11 mouse cellular contexts compared by ENCODE assay signal in genomic region chr16:21389316-21389715, GRCm38 (mm10). TPM values are rescaled to one million over a fixed set of nuclear protein-coding genes. Genes with fewer than 3 reads are reported as not detected.
DNase-seq lines count a peak whose midpoint lies in the region; ATAC-seq and TF ChIP-seq lines count a peak whose summit lies in the region.
"Had no signal": no experiment of that assay in that cellular context is flagged by ENCODE, and none has a peak within 500 bp of the region (broad histone marks: within the 10 kb centered on the region; RNA-seq: fewer than 3 reads in every experiment).

No protein-coding gene starts in this region.

- peak overlapping the region; percentile 57 for H3K27ac ChIP-seq in midbrain, embryonic 10.5 days (replicated peaks)
- H3K27ac ChIP-seq in midbrain, embryonic 16.5 days (ENCODE audit: low read length): no peak overlapping the region
- H3K27ac ChIP-seq in embryonic facial prominence, embryonic 14.5 days (replicated peaks; ENCODE audit: low read depth, low read length): no peak overlapping the region
- peak overlapping the region; percentile 40; the same call in 1 of the 2 replicates for H3K27ac ChIP-seq in stomach, postnatal 0 days (replicated peaks)
- H3K27ac ChIP-seq: liver, embryonic 14.5 days; neural tube, embryonic 13.5 days; stomach, embryonic 15.5 days had no signal

- no peaks in the 10 kb centered on the region for H3K36me3 ChIP-seq in midbrain, embryonic 10.5 days
- no peaks in the 10 kb centered on the region for H3K36me3 ChIP-seq in midbrain, embryonic 16.5 days (ENCODE audit: control insufficient read depth, insufficient read depth, low read length)
- H3K36me3 ChIP-seq in embryonic facial prominence, embryonic 14.5 days (ENCODE audit: control insufficient read depth, insufficient read depth, low read length): no peaks in the 10 kb centered on the region
- no peaks in the 10 kb centered on the region for H3K36me3 ChIP-seq in stomach, postnatal 0 days (ENCODE audit: control insufficient read depth, insufficient read depth, low read length)
- H3K36me3 ChIP-seq: neural tube, embryonic 13.5 days; stomach, embryonic 15.5 days had no signal

- peak; percentile 29 for DNase-seq in midbrain, embryonic 10.5 days (ENCODE audit: low spot score)
- DNase-seq in embryonic facial prominence, embryonic 14.5 days (ENCODE audit: low spot score): peak; percentile 27
- DNase-seq in kidney, postnatal 14 days: peak; percentile 68
- DNase-seq in stomach, postnatal 0 days (ENCODE audit: low spot score): peak; percentile 53

- peaks cover 34% of the 10 kb centered on the region for H3K27me3 ChIP-seq in midbrain, embryonic 10.5 days (ENCODE audit: low read depth, poor library complexity, severe bottlenecking)
- no peaks in the 10 kb centered on the region for H3K27me3 ChIP-seq in midbrain, embryonic 16.5 days (ENCODE audit: control insufficient read depth, insufficient read depth, low read depth, low read length)
- H3K27me3 ChIP-seq in embryonic facial prominence, embryonic 14.5 days (replicated peaks; ENCODE audit: control insufficient read depth, insufficient read depth, low read length): no peaks in the 10 kb centered on the region
- no peaks in the 10 kb centered on the region for H3K27me3 ChIP-seq in stomach, postnatal 0 days (ENCODE audit: control insufficient read depth, insufficient read depth, low read length)
- H3K27me3 ChIP-seq: neural tube, embryonic 13.5 days; stomach, embryonic 15.5 days had no signal

- no peak for ATAC-seq in midbrain, embryonic 16.5 days
- no peak for ATAC-seq in embryonic facial prominence, embryonic 14.5 days (ENCODE audit: low read depth)
- peak; percentile 27 for ATAC-seq in stomach, postnatal 0 days (ENCODE audit: low FRiP score, low TSS enrichment)
- no peak for ATAC-seq in megakaryocyte progenitor cell, adult 5-6 weeks (replicated peaks; ENCODE audit: poor library complexity)
- ATAC-seq in megakaryocyte, adult 5-6 weeks (ENCODE audit: poor library complexity, severe bottlenecking): no peak
- ATAC-seq: forebrain, embryonic 16.5 days had no signal

- peaks cover 52% of the 10 kb centered on the region for H3K4me1 ChIP-seq in midbrain, embryonic 10.5 days
- no peaks in the 10 kb centered on the region; the same call in 1 of the 2 replicates for H3K4me1 ChIP-seq in midbrain, embryonic 16.5 days (ENCODE audit: control insufficient read depth, insufficient read depth, low read length)
- peaks cover 17% of the 10 kb centered on the region for H3K4me1 ChIP-seq in embryonic facial prominence, embryonic 14.5 days (ENCODE audit: control insufficient read depth, insufficient read depth, low read length)
- no peaks in the 10 kb centered on the region; the same call in 1 of the 2 replicates for H3K4me1 ChIP-seq in stomach, postnatal 0 days (replicated peaks; ENCODE audit: control insufficient read depth, insufficient read depth)

- TF ChIP-seq CTCF in stomach, postnatal 0 days (IDR thresholded peaks at IDR 0.05; ENCODE audit: low read depth): no peak

- no peaks in the 10 kb centered on the region for H3K9me3 ChIP-seq in midbrain, embryonic 10.5 days (replicated peaks)
- H3K9me3 ChIP-seq in midbrain, embryonic 16.5 days (replicated peaks; ENCODE audit: control insufficient read depth, low read length, poor library complexity, severe bottlenecking): no peaks in the 10 kb centered on the region
- no peaks in the 10 kb centered on the region for H3K9me3 ChIP-seq in embryonic facial prominence, embryonic 14.5 days (ENCODE audit: control insufficient read depth, low read length)
- H3K9me3 ChIP-seq in stomach, postnatal 0 days (ENCODE audit: control insufficient read depth, low read length): no peaks in the 10 kb centered on the region
- H3K9me3 ChIP-seq: neural tube, embryonic 13.5 days; stomach, embryonic 15.5 days had no signal

- 18% methylated on average over 3 of the region's 3 CpGs for WGBS in midbrain, embryonic 10.5 days
- 34% methylated on average over 3 of the region's 3 CpGs for WGBS in midbrain, embryonic 16.5 days
- 52% methylated on average over 3 of the region's 3 CpGs for WGBS in embryonic facial prominence, embryonic 14.5 days
- 29% methylated on average over 3 of the region's 3 CpGs for WGBS in stomach, postnatal 0 days

- H3K4me3 ChIP-seq in midbrain, embryonic 10.5 days: no peak overlapping the region
- H3K4me3 ChIP-seq in midbrain, embryonic 16.5 days (ENCODE audit: low read depth, low read length): no peak overlapping the region
- no peak overlapping the region for H3K4me3 ChIP-seq in embryonic facial prominence, embryonic 14.5 days (ENCODE audit: low read depth, low read length)
- no peak overlapping the region for H3K4me3 ChIP-seq in stomach, postnatal 0 days (ENCODE audit: low read depth, low read length)
- H3K4me3 ChIP-seq: neural tube, embryonic 13.5 days; stomach, embryonic 15.5 days had no signal

- TF ChIP-seq EP300 in stomach, postnatal 0 days (optimal IDR thresholded peaks at IDR 0.05): no peak

- no peak overlapping the region for H3K4me2 ChIP-seq in midbrain, embryonic 16.5 days (ENCODE audit: low read length)
- no peak overlapping the region for H3K4me2 ChIP-seq in embryonic facial prominence, embryonic 14.5 days (ENCODE audit: low read depth, low read length)
- no peak overlapping the region for H3K4me2 ChIP-seq in stomach, postnatal 0 days (replicated peaks; ENCODE audit: low read depth)
- H3K4me2 ChIP-seq: neural tube, embryonic 13.5 days; stomach, embryonic 15.5 days had no signal

- H3K9ac ChIP-seq in midbrain, embryonic 16.5 days (ENCODE audit: low read depth, low read length): no peak overlapping the region
- no peak overlapping the region for H3K9ac ChIP-seq in embryonic facial prominence, embryonic 14.5 days (ENCODE audit: low read depth, low read length)
- H3K9ac ChIP-seq in stomach, postnatal 0 days (ENCODE audit: low read length): no peak overlapping the region
- H3K9ac ChIP-seq: liver, embryonic 14.5 days; neural tube, embryonic 13.5 days; stomach, embryonic 15.5 days had no signal

RNA-seq across cellular contexts. Expression of gene Vps8, which starts 33.6 kb away (rescaled TPM):
- polyA plus RNA-seq in midbrain, embryonic 10.5 days (2016; fragmentation: Nextera tagmentation; extraction: Ambion mirVana): 18.9 and 23.1 TPM in 2 replicates
- polyA plus RNA-seq in midbrain, embryonic 16.5 days (2015; fragmentation: Nextera tagmentation; extraction: Ambion mirVana): 41.2 and 44.1 TPM in 2 replicates
- polyA plus RNA-seq in embryonic facial prominence, embryonic 14.5 days (2014; fragmentation: Nextera tagmentation; extraction: Ambion mirVana): 17.0 and 18.0 TPM in 2 replicates
- polyA plus RNA-seq in stomach, postnatal 0 days (2015; fragmentation: Nextera tagmentation; extraction: Ambion mirVana): 7.0 and 8.2 TPM in 2 replicates
- 16.8 and 33.0 TPM in 2 replicates for total RNA-seq in megakaryocyte progenitor cell, adult 5-6 weeks (2015)
- 26.9 and 27.4 TPM in 2 replicates for total RNA-seq in megakaryocyte progenitor cell, adult 5-6 weeks (2017)
- 11.1 and 20.9 TPM in 2 replicates for total RNA-seq in megakaryocyte, adult 5-6 weeks (2015)
- total RNA-seq in megakaryocyte, adult 5-6 weeks (2017): 13.1 and 15.9 TPM in 2 replicates

Comparison
In these comparisons a context has a peak if more than half of its experiments do, and no peak if none do; other contexts are left out.
1. H3K27ac ChIP-seq: peak in midbrain, embryonic 10.5 days (single experiment) and stomach, postnatal 0 days (single experiment); none in midbrain, embryonic 16.5 days (single experiment) and embryonic facial prominence, embryonic 14.5 days (single experiment).
2. Peak in every context shown above with its lines, with median percentiles within 50 percentile points of each other: DNase-seq.